Mouse (Mus musculus) heart, postnatal 36 days (tissue): ENCODE data around the gene Map3k21. TPM values are rescaled to one million over a fixed set of nuclear protein-coding genes. Genes with fewer than 3 reads are reported as not detected.

ENCODE experiments used
- DNase-seq, 2 experiments: peaks; one replicate each; pipeline ENCODE4 v3.0.0; 2021 to 2022
- intact Hi-C: fragments of 180-260 bp; cut with DNase I; formaldehyde crosslinking; loops from one replicate; pipeline ENCODE4 v1.15.1; 2025
- total RNA-seq, 2 experiments: library from RNA; stranded (reverse); gene quantifications; 2 replicates each; pipeline ENCODE4 v1.2.3; 2021

Map3k21 gene
- total RNA-seq, 2 experiments from 2014 or later: 0.76 to 0.97 TPM

GRCm38 (mm10) chr8:125959363-125959771 is 49.1 kb downstream of the Map3k21 start:
- intact Hi-C loops: loop anchor here (10.0 kb wide), 1 partner anchor 425 kb away; no protein-coding TSS in a partner anchor
- no peak for DNase-seq

- DNase-seq: no peak
- intact Hi-C loops: no loop called here
Measured at GRCm38 (mm10) chr8:125960037-125960436, 49.8 kb downstream of the Map3k21 start.

GRCm38 (mm10) chr8:125961790-125962189 is 51.5 kb downstream of the Map3k21 start:
- DNase-seq: no peak
- intact Hi-C loops: no loop called here

- intact Hi-C loops: no loop called here
- DNase-seq: no peak
Measured at GRCm38 (mm10) chr8:125963807-125964211, 53.6 kb downstream of the Map3k21 start.

GRCm38 (mm10) chr8:125971336-125971735 is 61.1 kb downstream of the Map3k21 start:
- intact Hi-C loops: no loop called here

GRCm38 (mm10) chr8:125975981-125976380 is 65.7 kb downstream of the Map3k21 start:
- intact Hi-C loops: no loop called here
- DNase-seq: no peak

More at GRCm38 (mm10) chr8:125971336-125971735, 61.1 kb downstream of the Map3k21 start:
- DNase-seq: no peak

- intact Hi-C loops: no loop called here
- DNase-seq: no peak
Measured at GRCm38 (mm10) chr8:125980826-125981225, 70.6 kb downstream of the Map3k21 start.

GRCm38 (mm10) chr8:125983515-125983914 is 73.3 kb downstream of the Map3k21 start:
- intact Hi-C loops: no loop called here
- DNase-seq: no peak

- no peak for DNase-seq
- intact Hi-C loops: no loop called here
Measured at GRCm38 (mm10) chr8:125984140-125984539, 73.9 kb downstream of the Map3k21 start.

GRCm38 (mm10) chr8:125985364-125985763 is 75.1 kb downstream of the Map3k21 start:
- no peak for DNase-seq

GRCm38 (mm10) chr8:125986999-125987589 is 76.8 kb downstream of the Map3k21 start:
- DNase-seq: no peak
- intact Hi-C loops: no loop called here

More at GRCm38 (mm10) chr8:125985364-125985763, 75.1 kb downstream of the Map3k21 start:
- intact Hi-C loops: no loop called here

GRCm38 (mm10) chr8:125987996-125988395 is 77.7 kb downstream of the Map3k21 start:
- intact Hi-C loops: no loop called here
- DNase-seq: no peak

GRCm38 (mm10) chr8:125993636-125994035 is 83.4 kb downstream of the Map3k21 start:
- DNase-seq: no peak
- intact Hi-C loops: no loop called here

- intact Hi-C loops: no loop called here
- DNase-seq: no peak
Measured at GRCm38 (mm10) chr8:125995101-125995986, 85.1 kb downstream of the Map3k21 start, which contains the start of gene Kcnk1. Kcnk1 (plus strand) TSS chr8:125995170.

- intact Hi-C loops: no loop called here
- DNase-seq: no peak
Measured at GRCm38 (mm10) chr8:125996031-125996839, 86.0 kb downstream of the Map3k21 start.

- no peak for DNase-seq
- intact Hi-C loops: no loop called here
Measured at GRCm38 (mm10) chr8:125996980-125997379, 86.7 kb downstream of the Map3k21 start.

Other genes starting within 250 kb of the Map3k21 start
- gene Map10, start 240.6 kb upstream of the Map3k21 start, total RNA-seq: 1 to 10 TPM; 6.3 to 7.4 TPM
- 10 to 100 TPM; 16.8 to 19.3 TPM for gene Ntpcr, start 180.5 kb upstream of the Map3k21 start, total RNA-seq
- under 1 TPM; 0.46 to 0.89 TPM for gene Pcnx2, start 12.1 kb upstream of the Map3k21 start, total RNA-seq
- under 1 TPM in 1 of 2 experiments, not detected in 1; 0.31 TPM for gene Kcnk1, start 84.7 kb downstream of the Map3k21 start, total RNA-seq